Mouse (Mus musculus): ENCODE results near the gene Zfp667. TPM values are rescaled to one million over a fixed set of nuclear protein-coding genes. Genes with fewer than 3 reads are reported as not detected.

Zfp667 gene
- polyA plus RNA-seq, 1 experiment = 1.4 TPM

DNA sequence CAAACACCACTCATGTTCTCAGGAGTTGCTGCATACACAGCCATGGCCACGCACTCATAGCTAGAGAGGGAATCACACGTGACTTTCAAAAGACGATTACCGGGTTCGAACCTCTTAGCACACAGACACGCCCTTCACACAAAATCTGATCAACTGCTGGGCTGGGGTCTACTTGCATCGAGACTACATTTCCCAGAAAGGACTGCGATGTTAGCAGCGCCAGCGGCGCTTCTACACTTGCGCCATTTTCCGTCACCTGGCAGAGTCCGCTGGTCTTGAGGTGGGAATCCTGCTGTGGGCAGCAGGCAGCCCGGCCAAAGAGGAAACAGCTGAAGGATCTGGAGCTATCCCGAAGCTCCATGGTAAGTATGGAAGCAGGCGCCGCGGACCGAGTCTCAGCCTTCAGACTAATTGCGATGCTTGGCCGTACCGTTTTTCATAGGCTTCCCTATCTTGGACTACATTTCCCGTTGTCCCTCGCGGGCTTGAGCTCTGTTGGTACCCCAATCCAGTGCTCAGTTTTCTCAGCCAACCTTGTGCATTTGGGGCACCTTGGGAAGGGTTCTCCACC lies 57.2 kb downstream of the Zfp667 start, which contains the start of gene Gm3854:
Gene Gm3854 (plus strand): TSS at position 259 of the 571 bp plus-strand sequence.
- TF ChIP-seq CEBPB (IDR thresholded peaks at IDR 0.05; ENCODE audit: low read depth) (no peak), MYOD1 (IDR thresholded peaks at IDR 0.05; ENCODE audit: control insufficient read depth, insufficient read length, low read depth) (no peak), MYOG (IDR thresholded peaks at IDR 0.05; ENCODE audit: control insufficient read depth, extremely low read depth, insufficient read length) (no peak), FOSL1 (IDR thresholded peaks at IDR 0.05; ENCODE audit: insufficient read depth, low read length, poor library complexity, severe bottlenecking) (no peak), CTCF (IDR thresholded peaks at IDR 0.05; ENCODE audit: control insufficient read depth, insufficient read depth, insufficient read length) (no peak), USF1 (IDR thresholded peaks at IDR 0.05; ENCODE audit: low read depth) (no peak), MAX (IDR thresholded peaks at IDR 0.05) (no peak)
- Histone ChIP-seq H3K4me3 (ENCODE audit: insufficient read depth, poor library complexity, severe bottlenecking) (no peak within 1 kb of the TSS), H3ac (ENCODE audit: control insufficient read depth, insufficient read length, low read depth) (no peak within 1 kb of the TSS), H3K36me3 (ENCODE audit: control insufficient read depth, insufficient read depth) (no peaks in the 10 kb centered on the region), H3K79me3 (ENCODE audit: low read depth) (no peaks in the 10 kb centered on the region), H3K79me2 (ENCODE audit: control insufficient read depth, insufficient read depth) (no peaks in the 10 kb centered on the region), H3K27me3 (ENCODE audit: control insufficient read depth, insufficient read depth, insufficient read length) (no peaks in the 10 kb centered on the region)

DNA sequence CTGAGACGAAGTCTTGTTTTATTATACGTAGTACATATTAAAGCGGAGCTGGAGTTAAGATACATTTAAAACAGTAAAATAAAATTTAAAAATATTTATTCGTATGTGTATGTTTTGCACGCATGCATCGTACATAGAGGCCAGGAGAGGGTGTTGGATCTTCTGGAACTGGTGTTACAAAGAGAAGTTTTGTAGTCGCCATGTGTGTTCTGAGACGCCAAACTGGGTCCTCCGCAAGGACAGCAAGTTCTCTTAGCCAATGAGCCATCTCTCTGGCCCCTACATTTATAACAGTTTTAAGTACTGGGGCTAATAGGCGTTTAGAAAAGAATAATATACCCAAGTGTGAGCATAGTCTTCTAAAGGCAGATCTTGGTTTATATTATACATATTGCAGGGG lies 57.7 kb downstream of the Zfp667 start:
- Histone ChIP-seq H3K36me3 (ENCODE audit: control insufficient read depth, insufficient read depth) (no peaks in the 10 kb centered on the region), H3ac (ENCODE audit: control insufficient read depth, insufficient read length, low read depth) (no peak overlapping the region), H3K4me3 (ENCODE audit: insufficient read depth, poor library complexity, severe bottlenecking) (no peak overlapping the region), H3K79me3 (ENCODE audit: low read depth) (no peaks in the 10 kb centered on the region), H3K79me2 (ENCODE audit: control insufficient read depth, insufficient read depth) (no peaks in the 10 kb centered on the region), H3K27me3 (ENCODE audit: control insufficient read depth, insufficient read depth, insufficient read length) (no peaks in the 10 kb centered on the region)
- TF ChIP-seq USF1 (IDR thresholded peaks at IDR 0.05; ENCODE audit: low read depth) (no peak), FOSL1 (IDR thresholded peaks at IDR 0.05; ENCODE audit: insufficient read depth, low read length, poor library complexity, severe bottlenecking) (no peak), MYOG (IDR thresholded peaks at IDR 0.05; ENCODE audit: control insufficient read depth, extremely low read depth, insufficient read length) (no peak), MAX (IDR thresholded peaks at IDR 0.05) (no peak), CTCF (IDR thresholded peaks at IDR 0.05; ENCODE audit: control insufficient read depth, insufficient read depth, insufficient read length) (no peak), MYOD1 (IDR thresholded peaks at IDR 0.05; ENCODE audit: control insufficient read depth, insufficient read length, low read depth) (no peak), CEBPB (IDR thresholded peaks at IDR 0.05; ENCODE audit: low read depth) (no peak)

Other genes with a start within 250 kb of the Zfp667 start
- gene Nlrp4c, start 241.4 kb upstream of the Zfp667 start, polyA plus RNA-seq (2012; fragmentation: generic; extraction: Trizol) = 0.04 TPM
- 31.1 TPM for gene Zfp787, start 130.6 kb upstream of the Zfp667 start, polyA plus RNA-seq (2012; fragmentation: generic; extraction: Trizol)
- 30.9 TPM for gene Zfp444, start 114.4 kb upstream of the Zfp667 start, polyA plus RNA-seq (2012; fragmentation: generic; extraction: Trizol)
- not detected for gene Galp, start 89.5 kb upstream of the Zfp667 start, polyA plus RNA-seq (2012; fragmentation: generic; extraction: Trizol)
- gene Zscan5b, start 64.3 kb upstream of the Zfp667 start, polyA plus RNA-seq (2012; fragmentation: generic; extraction: Trizol) = not detected
- gene Epp13, start 33.9 kb upstream of the Zfp667 start, polyA plus RNA-seq (2012; fragmentation: generic; extraction: Trizol) = not detected
- 0.18 TPM for gene Zfp583, start 44.7 kb downstream of the Zfp667 start, polyA plus RNA-seq (2012; fragmentation: generic; extraction: Trizol)
- gene Gm3854, start 57.2 kb downstream of the Zfp667 start, polyA plus RNA-seq (2012; fragmentation: generic; extraction: Trizol) = 0.01 TPM
- 0.34 TPM for gene Zfp78, start 76.7 kb downstream of the Zfp667 start, polyA plus RNA-seq (2012; fragmentation: generic; extraction: Trizol)
- 2.7 TPM for gene Zfp28, start 96.7 kb downstream of the Zfp667 start, polyA plus RNA-seq (2012; fragmentation: generic; extraction: Trizol)
- 0.06 TPM for gene Smim17, start 112.1 kb downstream of the Zfp667 start, polyA plus RNA-seq (2012; fragmentation: generic; extraction: Trizol)
- not detected for gene Gm20715, start 123.7 kb downstream of the Zfp667 start, polyA plus RNA-seq (2012; fragmentation: generic; extraction: Trizol)
- not detected for gene Olfr1344, start 152.1 kb downstream of the Zfp667 start, polyA plus RNA-seq (2012; fragmentation: generic; extraction: Trizol)
- gene Olfr1336, start 169.6 kb downstream of the Zfp667 start, polyA plus RNA-seq (2012; fragmentation: generic; extraction: Trizol) = not detected
- gene Olfr1346, start 180.5 kb downstream of the Zfp667 start, polyA plus RNA-seq (2012; fragmentation: generic; extraction: Trizol) = 0.01 TPM
- gene Olfr5, start 200.4 kb downstream of the Zfp667 start, polyA plus RNA-seq (2012; fragmentation: generic; extraction: Trizol) = not detected
- gene Olfr1347, start 213.2 kb downstream of the Zfp667 start, polyA plus RNA-seq (2012; fragmentation: generic; extraction: Trizol) = not detected
- not detected for gene Olfr1348, start 222.2 kb downstream of the Zfp667 start, polyA plus RNA-seq (2012; fragmentation: generic; extraction: Trizol)
- gene Olfr1349, start 236.4 kb downstream of the Zfp667 start, polyA plus RNA-seq (2012; fragmentation: generic; extraction: Trizol) = not detected